Mouse (Mus musculus): ENCODE measurements around the gene Lamc1.

DNA sequence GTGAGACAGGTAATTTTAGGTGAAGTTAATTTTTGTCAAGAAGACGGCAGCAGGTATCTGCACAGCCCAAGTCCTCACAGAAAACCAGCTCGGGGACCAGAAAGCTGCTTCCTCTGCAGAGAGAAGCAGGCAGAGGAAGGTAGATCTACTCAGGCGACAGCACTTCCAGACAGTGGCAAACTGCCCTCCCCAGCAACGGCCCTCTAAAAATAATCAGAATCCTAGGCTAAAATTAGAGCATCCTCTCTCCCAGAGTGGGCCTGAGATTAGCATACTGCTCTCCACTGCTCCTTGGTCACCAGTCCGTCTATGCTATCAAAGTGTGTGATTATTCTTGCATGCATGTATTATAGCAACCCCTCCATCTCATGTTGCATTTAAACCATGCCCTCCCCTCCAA is 52.2 kb downstream of the Lamc1 start:
- no peak for TF ChIP-seq CTCF (IDR thresholded peaks at IDR 0.05; ENCODE audit: extremely low read depth, insufficient read length, insufficient replicate concordance, low read depth, low read length)
- no peak for TF ChIP-seq POLR2A (IDR thresholded peaks at IDR 0.05; ENCODE audit: low read depth, low read length)

Data from small intestine, adult 2 months (tissue).